Mouse (Mus musculus) urinary bladder, postnatal 10 days (tissue): ENCODE data around the gene Gnb5.

ENCODE experiments used
- DNase-seq: peaks from one replicate; pipeline ENCODE4 v3.0.0; 2022; ENCODE audit warnings: low spot score

Gene Gnb5

DNA sequence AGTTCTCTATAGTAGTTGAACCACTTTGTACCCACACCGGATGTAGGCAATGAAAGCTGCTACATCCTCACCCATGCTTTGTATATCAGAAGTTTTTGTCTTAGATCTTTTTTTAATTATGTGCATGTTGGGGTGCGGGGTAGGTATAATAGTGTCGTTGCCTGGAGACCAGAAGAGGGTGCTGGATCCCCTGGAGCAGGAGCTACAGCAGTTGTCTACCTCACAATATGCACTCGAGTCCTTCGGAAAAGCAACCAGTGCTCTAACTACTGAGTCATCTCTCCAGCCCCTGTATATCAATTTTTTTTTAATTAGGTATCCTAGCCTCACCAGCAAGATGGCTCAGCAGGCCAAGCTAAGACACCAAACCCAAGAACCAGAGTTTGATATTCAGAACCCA is 927 bp downstream of the Gnb5 start:
- DNase-seq = no peak

DNA sequence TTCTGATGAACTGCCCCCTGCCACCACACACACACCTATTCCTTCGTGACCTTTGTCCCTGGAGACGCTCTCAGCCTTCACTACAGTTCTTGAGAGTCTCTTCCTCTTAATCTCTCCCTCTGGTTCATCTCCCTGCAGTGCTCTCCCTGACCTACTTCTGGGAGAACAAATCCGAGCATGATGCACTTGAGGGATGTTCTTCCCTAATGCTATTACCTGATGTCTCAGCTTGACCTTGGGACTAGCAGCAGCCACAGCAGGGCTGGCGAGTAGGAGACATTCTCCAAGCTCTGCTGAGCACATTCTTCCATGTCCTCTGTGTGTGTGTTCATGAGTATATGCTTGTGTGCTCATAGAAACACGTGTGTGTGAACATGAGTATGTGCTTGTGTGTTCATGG is 2.5 kb downstream of the Gnb5 start:
- no peak for DNase-seq

DNA sequence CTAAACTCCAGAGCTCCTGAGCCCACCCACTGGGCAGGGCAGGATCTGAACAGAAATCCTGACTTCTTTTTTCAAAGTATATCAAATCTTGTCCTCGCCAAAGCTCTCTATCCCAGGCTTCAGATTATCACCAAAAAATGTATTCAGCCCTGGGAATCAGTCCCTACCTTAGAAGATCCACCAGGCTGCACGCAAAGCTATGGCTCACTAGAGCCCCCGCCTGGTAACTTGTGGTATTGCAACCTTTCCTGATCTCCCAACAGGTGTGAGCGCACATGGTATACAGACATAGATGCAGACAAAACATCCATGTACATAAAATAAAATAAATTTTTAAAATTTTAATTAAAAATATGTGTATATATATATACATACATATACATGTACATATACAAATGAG is 5.9 kb downstream of the Gnb5 start:
- peak; percentile 37 for DNase-seq

DNA sequence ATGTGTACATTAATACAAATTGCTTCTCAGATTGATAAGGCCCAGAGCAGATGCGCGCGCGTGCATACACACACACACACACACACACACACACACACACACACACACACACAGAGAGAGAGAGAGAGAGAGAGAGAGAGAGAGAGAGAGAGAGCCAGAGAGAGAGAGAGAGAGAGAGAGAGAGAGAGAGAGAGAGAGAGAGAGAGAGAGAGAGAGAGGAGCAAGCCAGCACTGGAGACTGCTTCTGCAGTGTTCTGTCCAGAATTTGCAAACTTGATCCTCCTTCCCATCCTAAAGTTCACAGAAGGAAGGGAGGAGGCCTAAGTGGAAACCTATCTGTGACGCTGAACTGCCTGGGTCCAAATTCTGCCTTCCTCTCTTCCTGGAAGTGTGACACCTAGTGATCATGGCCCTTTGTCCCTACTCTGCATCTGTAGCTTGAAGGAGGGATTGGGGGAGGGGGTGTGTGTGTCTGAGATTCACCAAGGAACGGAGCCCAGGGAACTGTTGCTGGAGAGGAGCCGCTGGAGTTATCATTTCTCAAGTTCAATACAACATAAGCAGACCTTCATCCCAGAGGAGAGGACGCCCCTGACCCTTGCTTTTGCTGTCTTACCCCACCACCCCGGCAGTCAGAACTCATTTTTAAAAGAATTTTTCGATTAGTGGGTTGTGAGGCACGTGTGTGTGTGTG is 7.2 kb downstream of the Gnb5 start:
- DNase-seq = no peak

DNA sequence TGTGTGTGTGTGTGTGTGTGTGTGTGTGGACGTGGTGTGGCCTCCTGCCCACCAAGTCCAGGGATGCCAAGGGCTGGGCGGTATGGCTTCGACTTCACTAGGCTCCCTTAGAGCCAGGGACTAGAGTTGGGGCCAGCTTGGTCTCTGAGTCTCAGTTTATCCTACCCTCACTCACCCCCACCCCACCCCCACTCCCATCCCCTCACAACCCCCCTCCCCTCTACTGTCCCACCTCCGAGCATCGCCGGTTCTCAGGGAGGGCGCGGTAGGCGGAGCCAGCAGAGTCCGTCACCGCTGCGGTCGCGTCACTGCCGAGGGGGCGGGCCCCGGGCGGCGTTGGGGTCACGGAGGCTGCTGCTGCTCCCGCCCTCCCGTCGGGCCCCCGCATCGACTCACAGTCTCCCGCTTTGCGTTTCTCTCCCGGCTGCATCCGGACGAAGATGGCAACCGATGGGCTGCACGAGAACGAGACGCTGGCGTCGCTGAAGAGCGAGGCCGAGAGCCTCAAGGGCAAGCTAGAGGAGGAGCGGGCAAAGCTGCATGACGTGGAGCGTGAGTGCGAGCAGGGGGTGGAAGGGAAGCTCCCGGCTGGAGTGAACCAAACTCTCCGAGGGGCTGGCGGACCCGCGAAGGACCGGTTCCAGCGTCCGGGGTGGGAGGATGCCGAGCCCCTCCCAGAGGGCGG is 7.9 kb downstream of the Gnb5 start:
- peak; percentile 32 for DNase-seq

DNA sequence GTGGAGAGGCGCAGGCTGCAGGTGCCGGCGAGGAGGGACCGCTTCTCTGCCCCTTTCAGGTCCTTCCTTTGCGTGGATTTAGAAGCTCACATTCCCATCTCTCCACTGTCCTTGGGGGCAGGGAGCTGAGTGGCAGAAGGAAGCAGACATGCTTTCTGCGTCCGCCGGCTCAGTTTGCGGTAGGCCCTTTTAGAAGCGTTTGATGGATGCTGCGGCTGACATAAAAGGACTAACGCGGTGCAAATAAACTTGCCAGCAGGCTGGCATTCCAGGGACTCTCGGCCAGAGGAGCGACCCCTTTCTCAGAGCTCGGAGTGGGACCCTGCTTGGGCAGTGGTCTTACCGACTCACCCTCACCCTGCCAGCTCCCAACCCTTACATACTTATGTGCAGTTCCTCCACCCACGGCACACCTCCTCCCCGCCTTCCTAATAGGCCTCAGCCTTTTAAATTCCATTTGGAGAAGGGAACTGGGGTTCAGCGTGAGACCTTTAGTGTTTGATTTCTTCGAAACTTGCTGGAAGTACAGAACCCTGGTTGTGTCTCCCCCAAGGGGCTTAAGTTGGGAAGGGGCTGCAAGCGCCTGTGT is 8.5 kb downstream of the Gnb5 start:
- no peak for DNase-seq

DNA sequence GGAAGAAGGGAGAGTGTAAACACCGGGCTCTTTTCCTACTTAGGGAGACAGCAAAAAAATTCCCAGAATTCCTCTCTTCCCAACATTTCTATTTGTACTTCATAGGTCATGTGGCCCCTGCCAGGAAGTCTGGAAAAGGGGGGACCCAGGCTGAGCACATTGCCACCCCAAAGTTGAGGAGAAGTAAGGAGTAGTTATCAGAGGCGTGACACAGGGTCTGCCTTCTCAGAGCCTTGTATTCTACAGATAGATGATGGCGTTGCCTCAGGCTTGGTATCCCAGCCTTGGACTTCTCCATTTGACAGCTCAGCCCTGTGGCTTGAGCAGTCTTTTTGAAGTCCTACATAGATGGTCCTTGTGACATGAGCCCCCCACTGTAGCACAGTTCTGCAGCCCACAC is 9.2 kb downstream of the Gnb5 start:
- no peak for DNase-seq

DNA sequence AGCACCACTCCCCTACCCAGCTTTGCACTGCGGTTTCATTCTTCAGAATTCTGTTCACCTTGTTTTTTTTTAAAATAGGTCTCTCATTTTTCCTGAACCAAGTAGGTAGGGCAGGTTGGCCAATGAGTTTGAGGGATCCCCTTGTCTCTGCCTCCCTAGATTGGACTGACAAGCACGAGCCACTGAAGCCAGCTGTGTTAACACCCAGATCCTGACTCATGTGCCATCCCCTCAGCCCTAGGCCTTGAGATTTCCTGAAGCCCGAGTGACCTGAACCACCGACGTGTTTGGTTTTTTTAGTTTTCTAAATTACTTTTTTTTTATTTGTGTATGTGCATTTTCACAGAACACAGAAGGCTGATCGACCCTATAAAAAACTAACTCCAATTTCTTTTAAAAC is 10.7 kb downstream of the Gnb5 start:
- DNase-seq = no peak

DNA sequence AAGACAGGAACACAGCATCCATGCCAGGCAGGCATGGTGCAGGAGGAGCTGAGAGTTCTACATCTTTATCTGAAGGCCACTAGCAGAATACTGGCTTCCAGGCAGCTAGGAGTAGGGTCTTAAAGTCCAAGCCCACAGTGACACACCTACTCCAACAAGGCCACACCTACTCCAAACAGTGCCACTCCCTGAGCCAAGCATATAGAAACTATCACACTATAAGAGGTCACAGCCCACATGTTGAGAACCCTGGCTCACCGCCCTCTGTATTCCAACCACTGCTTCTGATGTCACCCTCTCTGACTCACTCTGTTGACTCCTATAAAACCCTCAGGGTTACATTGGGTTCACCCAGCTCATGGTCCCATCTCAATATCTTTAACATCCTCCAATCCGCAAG is 12.1 kb downstream of the Gnb5 start:
- no peak for DNase-seq

DNA sequence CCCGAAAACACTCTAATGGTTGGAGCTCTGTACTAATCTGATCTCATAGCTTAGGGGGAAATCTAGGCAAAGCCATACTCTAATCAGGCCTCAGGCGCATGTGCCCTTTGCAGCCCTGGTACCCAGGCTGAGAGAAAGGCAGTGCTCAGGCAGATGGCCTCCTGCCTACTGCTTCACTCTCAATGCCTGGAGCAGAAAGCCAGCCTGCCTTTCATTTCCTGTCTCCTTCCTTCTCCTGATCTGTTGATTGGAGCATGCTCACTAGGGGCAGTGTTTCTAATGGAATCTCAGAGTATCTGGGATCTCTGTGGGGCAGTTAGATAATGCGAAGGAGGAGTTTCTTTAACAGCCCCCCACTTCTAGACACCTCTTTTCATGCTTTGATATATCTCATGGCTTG is 13.3 kb downstream of the Gnb5 start:
- DNase-seq = no peak

DNA sequence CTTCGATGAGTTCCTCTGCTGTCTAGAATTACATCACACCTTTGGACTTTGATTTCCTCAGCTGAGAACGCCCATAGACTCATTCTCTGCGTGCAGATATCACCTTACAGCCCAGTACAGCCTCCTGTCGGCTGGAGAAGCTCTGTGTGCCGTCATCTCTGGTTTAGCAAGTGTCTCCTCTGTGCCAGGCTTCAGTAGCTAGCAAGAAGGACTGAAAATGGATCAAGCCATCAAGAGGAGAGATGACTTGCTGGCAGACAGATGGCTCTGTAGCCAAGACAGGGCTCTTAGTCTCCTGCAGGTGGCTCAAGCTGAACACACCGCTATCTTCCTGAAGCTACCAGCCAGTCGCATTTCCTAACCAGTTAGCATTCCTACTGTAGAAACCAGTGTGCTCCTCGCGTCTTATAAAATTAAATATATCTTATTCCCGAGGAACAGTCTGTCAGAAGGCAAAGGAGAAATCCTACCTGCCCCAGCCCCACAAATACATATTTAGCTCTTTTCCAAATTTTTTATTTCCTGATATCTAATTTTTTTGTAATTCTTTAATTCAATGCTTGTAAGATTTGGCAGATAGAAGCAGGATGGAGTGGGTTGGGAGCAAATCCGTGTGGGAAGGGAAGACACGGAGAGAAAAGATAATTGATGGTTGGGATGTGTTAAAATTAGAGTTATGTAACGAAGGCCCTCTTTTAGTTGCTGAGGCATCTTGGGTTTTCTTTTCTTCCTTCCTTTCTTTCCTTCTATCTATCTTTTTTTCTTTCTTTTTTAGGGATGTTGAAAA is 16.2 kb downstream of the Gnb5 start:
- DNase-seq = no peak

DNA sequence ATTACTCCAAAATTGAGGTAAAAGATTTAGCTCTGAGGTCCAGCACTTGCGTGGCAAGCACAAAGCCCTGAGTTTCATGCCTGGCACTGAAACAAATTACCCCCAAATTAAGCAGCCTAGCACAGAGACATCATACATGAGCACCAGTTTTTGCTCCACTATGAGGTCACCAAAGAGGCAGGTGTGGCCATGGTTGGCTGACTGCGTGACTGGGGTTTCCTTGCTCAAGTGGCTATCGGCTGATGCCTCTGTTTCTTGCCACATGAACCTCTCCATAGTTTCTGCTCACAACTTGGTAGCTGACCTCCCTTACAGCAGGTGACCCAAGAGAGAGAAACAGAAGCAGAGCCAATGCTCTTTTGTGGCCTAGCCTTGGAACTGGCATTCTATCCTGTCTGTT is 22.0 kb downstream of the Gnb5 start:
- DNase-seq = no peak

DNA sequence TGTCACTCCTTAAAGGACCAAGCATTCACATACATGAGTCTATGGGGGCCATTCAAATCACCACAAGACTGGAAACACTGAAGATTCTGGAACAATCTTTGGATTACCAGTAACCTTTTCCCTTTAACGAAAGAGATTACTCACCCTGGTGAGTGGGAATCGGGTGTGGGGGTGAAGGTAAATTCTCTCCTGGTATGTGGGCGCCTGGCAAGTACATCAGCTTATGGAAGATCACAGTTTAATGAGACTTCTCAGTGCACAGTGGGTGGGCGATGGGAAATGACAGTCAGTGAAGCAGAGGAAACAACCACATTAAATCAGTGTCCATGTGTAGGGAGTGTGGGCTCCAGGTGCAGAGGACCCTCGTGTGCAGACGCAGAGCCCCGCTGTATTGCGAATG is 24.7 kb downstream of the Gnb5 start:
- DNase-seq = no peak

DNA sequence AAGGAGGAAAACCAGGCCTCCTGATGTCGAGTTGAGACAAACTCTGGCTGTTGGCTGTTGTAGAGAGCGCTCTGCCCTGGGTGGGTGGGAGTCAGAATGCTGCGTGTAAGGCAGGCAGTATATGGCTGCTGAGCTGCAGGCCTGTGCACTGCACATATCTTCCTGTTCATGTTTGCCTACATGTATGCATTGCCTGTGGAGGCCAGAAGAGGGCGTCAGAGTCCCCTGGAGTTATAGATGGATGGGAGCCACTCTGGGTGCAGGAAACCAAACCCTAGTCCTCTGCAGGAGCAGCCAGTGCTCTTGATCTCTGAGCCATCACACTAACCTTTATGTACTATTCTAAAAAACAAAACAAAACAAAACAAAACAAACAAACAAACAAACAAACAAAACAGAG is 28.4 kb downstream of the Gnb5 start:
- DNase-seq = no peak

DNA sequence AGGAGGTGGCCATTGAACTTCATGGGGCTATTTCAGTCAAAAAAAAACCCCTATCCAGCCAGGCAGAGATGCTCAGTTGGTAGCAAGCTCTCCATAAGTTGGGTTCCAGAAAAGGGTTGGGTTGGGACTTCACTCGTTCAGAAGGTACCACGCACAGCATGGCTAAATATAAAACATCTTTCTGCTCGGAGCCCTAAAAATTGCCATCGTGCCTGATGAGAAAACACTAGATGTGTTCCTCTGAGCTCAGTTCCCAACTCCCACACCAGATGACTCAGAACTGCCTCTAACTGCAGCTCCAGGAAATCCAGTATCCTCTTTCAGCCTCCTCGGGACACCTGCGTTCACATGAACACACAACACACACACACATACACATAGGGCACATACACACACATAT is 31.9 kb downstream of the Gnb5 start:
- DNase-seq = no peak

DNA sequence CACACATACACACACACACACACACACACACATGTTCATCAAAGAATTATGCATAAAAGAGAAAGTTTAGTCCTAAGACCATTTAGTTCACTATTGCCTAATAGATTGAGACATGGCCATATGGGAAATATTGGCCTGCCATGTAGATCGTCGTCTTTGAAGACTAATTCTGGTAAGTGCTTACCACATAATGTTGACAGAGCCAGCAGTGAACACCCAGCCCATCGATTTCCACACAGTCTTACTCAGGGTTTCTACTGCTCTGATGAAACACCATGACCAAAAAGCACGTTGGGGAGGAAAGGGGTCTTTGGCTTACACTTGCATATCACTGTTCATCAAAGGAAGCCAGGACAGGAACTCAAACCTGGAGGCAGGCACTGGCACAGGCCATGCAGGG is 36.3 kb downstream of the Gnb5 start:
- no peak for DNase-seq

DNA sequence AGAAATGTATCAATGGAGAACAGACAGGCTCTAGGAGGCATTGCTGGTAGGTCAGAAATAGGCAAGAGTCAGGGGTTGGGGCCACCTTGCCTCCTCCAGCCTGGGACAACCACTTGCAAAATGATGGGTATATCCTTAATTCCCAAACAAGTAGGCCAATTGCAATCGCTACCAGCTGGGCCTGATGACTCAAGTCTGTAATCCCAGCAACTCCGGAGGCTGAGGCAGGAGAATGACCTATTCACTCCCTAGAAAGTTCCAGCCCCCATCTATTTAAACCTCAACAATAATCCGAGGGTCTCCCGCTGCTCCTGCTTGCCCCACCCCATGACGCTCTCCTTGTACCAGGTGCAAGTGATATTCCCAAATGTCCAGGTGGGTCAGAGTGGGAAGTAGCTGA is 41.4 kb downstream of the Gnb5 start, which contains the start of gene Bcl2l10:
TSS of gene Bcl2l10 (plus strand) at position 301 of the 400 bp plus-strand sequence.
- DNase-seq = no peak

DNA sequence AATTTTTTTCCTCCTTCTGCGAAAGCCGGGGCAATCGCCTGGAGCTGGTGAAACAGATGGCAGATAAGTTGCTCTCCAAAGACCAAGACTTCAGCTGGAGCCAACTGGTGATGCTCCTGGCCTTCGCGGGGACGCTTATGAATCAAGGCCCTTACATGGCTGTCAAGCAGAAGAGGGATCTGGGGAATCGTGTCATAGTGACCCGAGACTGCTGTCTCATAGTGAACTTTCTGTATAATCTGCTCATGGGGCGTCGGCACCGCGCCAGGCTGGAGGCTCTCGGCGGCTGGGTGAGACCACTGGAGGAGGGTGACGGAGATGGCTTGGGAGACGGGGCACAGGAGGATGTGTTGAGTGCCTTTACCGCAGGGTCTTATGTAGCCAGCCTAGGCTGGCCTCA is 42.0 kb downstream of the Gnb5 start:
- DNase-seq = no peak

DNA sequence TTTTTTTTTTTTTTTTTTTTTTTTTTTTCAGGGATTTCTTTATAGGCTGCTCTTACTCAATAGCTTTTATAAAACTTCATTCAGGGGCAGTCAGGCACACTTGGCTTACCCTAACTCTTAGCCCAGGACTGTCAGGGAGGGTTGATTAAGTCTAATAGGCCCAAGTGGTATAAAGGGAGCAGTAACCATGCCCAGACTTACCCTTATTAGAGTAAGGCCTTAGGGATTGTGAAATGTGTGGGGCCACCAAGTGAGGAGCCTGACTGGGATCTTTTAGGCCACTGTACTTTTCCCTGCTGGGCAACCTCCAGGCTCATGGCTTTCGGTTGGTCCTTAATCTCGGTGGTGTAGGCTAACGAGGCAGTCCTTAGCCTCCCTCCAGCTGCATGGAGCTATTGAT is 42.6 kb downstream of the Gnb5 start:
- no peak for DNase-seq

DNA sequence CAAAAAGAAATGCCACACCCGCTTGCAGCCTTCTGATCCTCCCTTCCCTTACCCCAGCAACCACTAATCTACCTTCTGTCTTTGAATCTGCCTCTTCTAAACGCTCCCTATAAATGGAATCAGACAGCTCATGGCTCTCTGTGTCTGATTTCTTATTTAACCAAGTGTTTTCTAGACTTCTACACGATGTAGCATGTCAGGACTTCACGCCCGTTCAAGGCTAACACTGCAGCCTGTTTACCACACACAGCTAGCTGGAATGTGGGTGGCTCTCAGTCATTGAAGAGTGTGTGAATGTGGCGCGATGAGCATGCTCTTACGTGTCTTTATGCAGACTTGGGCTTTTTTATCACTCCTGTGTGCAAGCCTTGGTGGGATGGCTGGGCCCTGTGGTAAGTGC is 47.0 kb downstream of the Gnb5 start:
- DNase-seq = no peak

DNA sequence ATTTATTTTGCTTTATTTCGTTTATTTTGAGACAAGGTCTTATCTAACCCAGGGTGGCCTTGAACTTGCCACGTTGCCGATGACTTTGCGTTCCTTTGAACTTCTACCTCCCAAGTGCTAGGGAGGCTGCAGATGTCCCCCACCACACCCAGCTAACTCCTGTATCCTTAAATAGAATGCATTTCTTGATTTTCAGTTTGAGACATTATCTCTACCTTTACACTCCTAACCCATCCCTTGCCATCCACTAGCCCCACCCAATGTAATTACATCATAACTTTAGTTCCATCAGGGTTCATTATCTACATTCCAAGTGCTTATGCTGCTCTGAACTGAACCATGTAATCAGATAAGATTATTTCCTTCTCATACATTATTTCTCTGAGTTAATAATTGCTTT is 49.7 kb downstream of the Gnb5 start:
- DNase-seq = no peak

DNA sequence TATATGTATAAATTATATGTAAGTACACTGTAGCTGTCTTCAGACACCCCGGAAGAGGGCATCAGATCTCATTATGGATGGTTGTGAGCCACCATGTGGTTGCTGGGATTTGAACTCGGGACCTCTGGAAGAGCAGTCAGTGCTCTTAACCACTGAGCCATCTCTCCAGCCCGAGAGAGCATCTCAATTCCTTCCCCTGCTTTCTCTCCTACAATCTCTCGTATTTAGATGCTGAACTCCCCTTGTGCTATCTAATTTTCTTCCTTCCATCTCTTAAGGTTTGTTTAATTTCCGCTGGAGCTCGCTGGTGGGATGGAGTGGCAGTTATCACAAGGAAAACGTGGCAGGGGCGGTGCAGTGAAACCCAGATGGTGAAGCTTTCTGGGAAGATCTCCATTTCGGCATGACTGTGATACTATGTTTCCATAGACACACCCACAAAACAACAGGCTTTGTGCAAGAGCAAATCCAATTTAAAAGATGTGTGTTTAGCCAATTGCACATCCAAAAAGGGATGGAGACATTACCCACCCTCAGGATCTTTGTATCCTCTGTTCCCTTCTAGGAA is 51.1 kb downstream of the Gnb5 start:
- DNase-seq = no peak

DNA sequence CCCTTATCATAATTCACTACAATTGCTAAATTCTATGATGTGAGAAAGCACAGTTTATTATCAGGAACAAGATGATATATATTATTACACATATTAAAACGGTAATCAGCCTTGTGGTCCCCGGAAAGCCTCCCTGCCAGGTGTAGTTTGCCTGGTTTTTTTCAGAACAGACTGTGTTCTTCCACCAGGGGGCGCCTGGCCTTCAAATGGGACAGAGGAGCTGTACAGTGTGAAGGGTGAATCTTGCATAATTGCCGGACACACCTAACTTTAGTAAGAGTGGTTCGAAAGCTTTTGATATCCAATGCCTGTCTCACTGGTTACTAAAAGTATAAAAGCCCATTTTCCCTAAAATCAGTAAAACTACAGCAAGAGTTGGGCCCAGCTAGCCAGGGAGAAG is 55.6 kb downstream of the Gnb5 start:
- peak; percentile 48 for DNase-seq
